Mouse (Mus musculus): Measurements from ENCODE around the gene Abcg5. TPM values are rescaled to one million over a fixed set of nuclear protein-coding genes. Genes with fewer than 3 reads are reported as not detected.

Abcg5 gene
- total RNA-seq, 1 experiment = 0.27 TPM

DNA sequence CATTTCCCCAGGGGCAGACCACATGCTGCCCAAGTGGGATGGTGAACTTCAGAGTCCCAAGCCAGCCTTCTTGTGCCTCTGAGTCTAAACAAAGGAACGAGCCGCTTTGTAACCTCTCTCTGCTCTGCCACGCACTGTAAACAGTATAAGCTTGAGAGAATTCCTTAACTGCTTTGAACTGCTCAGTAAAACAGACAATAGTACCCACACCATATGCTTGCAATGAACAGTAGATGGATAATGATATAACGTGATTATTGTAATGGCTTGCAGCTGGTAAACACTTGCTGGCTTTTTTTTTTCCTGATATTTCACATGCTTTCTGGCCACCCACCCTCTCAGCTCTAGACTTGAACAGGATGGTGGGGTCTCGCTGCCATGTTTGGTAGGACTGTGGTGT is 5.2 kb upstream of the Abcg5 start:
- H3K27ac ChIP-seq (ENCODE audit: insufficient read depth, low read depth, low read length, poor library complexity, severe bottlenecking) = no peak overlapping the region
- H3K9ac ChIP-seq (ENCODE audit: insufficient read depth, low read depth, low read length, poor library complexity, severe bottlenecking) = no peak overlapping the region
- H3K4me3 ChIP-seq (ENCODE audit: insufficient read depth in 1 of 2, low read depth in 1 of 2, low read length in 2 of 2, poor library complexity in 1 of 2, severe bottlenecking in 1 of 2) = no peak overlapping the region
- DNase-seq (ENCODE audit: low read depth, low spot score) = no peak
- in situ Hi-C loops (cut with MboI; ENCODE audit: low sequenced_read_pairs in 2 of 2, unreplicated experiment in 2 of 2) = no loop called here
- no peaks in the 10 kb centered on the region for H3K36me3 ChIP-seq (ENCODE audit: control insufficient read depth, insufficient read depth, low read length, poor library complexity, severe bottlenecking)
- H3K9me3 ChIP-seq (ENCODE audit: control insufficient read depth, insufficient read depth, low read depth, low read length) = no peaks in the 10 kb centered on the region
- peaks cover 0 to 10% of the 10 kb centered on the region in 2 experiments; a peak in 2 of 4 replicates for H3K4me1 ChIP-seq (ENCODE audit: control insufficient read depth in 2 of 2, insufficient read depth in 2 of 2, low read length in 2 of 2, poor library complexity in 1 of 2)
- TF ChIP-seq ZC3H11A (IDR thresholded peaks at IDR 0.05; ENCODE audit: borderline replicate concordance, low read depth, low read length) = no peak
- no peak for TF ChIP-seq MAFK (IDR thresholded peaks at IDR 0.05; ENCODE audit: insufficient read depth, low read depth, low read length)
- TF ChIP-seq CHD2 (IDR thresholded peaks at IDR 0.05; ENCODE audit: low read depth, low read length) = no peak
- no peak for TF ChIP-seq HCFC1 (IDR thresholded peaks at IDR 0.05; ENCODE audit: borderline replicate concordance, insufficient read depth, low read length)
- TF ChIP-seq ZNF384 (IDR thresholded peaks at IDR 0.05; ENCODE audit: low read depth, low read length) = no peak

- Histone ChIP-seq H3K9me3 (ENCODE audit: control insufficient read depth, insufficient read depth, low read depth, low read length) (no peaks in the 10 kb centered on the region), H3K27ac (ENCODE audit: insufficient read depth, low read depth, low read length, poor library complexity, severe bottlenecking) (no peak overlapping the region)
These were observed 2.5 kb upstream of the Abcg5 start for GRCm38 (mm10) chr17:84685286-84685685.

DNA sequence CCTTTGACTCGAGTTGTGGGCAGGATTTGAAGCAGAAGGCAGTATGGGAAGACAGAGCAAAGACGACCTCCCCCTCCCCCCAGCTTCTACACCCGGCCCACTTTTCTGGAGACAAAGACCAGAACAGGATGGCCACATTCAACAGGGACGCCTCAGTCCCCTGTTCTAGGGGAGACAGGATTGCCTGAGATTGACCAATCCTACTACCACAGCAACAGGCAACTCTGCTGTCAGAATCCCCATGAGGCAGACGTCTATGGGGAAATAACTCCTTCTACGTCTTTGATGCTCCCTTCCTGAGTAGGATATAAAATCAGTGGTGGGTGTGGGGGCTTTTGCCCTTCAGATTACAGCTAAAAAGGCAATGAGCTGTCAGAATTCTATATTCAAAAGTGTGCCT is 1.5 kb upstream of the Abcg5 start:
- Histone ChIP-seq H3K4me3 (ENCODE audit: insufficient read depth in 1 of 2, low read depth in 1 of 2, low read length in 2 of 2, poor library complexity in 1 of 2, severe bottlenecking in 1 of 2) (no peak overlapping the region), H3K9ac (ENCODE audit: insufficient read depth, low read depth, low read length, poor library complexity, severe bottlenecking) (no peak overlapping the region), H3K36me3 (ENCODE audit: control insufficient read depth, insufficient read depth, low read length, poor library complexity, severe bottlenecking) (no peaks in the 10 kb centered on the region), H3K9me3 (ENCODE audit: control insufficient read depth, insufficient read depth, low read depth, low read length) (no peaks in the 10 kb centered on the region), H3K4me1 (ENCODE audit: control insufficient read depth in 2 of 2, insufficient read depth in 2 of 2, low read length in 2 of 2, poor library complexity in 1 of 2) (no peaks in the 10 kb centered on the region), H3K27ac (ENCODE audit: insufficient read depth, low read depth, low read length, poor library complexity, severe bottlenecking) (no peak overlapping the region)
- TF ChIP-seq MAFK (IDR thresholded peaks at IDR 0.05; ENCODE audit: insufficient read depth, low read depth, low read length) (no peak), ZNF384 (IDR thresholded peaks at IDR 0.05; ENCODE audit: low read depth, low read length) (no peak), ZC3H11A (IDR thresholded peaks at IDR 0.05; ENCODE audit: borderline replicate concordance, low read depth, low read length) (no peak)
- in situ Hi-C loops (cut with MboI; ENCODE audit: low sequenced_read_pairs in 2 of 2, unreplicated experiment in 2 of 2) = no loop called here
- DNase-seq (ENCODE audit: low read depth, low spot score) = no peak

More at GRCm38 (mm10) chr17:84685286-84685685, 2.5 kb upstream of the Abcg5 start:
- Histone ChIP-seq H3K36me3 (ENCODE audit: control insufficient read depth, insufficient read depth, low read length, poor library complexity, severe bottlenecking) (no peaks in the 10 kb centered on the region), H3K4me3 (ENCODE audit: insufficient read depth in 1 of 2, low read depth in 1 of 2, low read length in 2 of 2, poor library complexity in 1 of 2, severe bottlenecking in 1 of 2) (no peak overlapping the region), H3K4me1 (ENCODE audit: control insufficient read depth in 2 of 2, insufficient read depth in 2 of 2, low read length in 2 of 2, poor library complexity in 1 of 2) (no peaks in the 10 kb centered on the region), H3K9ac (ENCODE audit: insufficient read depth, low read depth, low read length, poor library complexity, severe bottlenecking) (no peak overlapping the region)
- TF ChIP-seq MAFK (IDR thresholded peaks at IDR 0.05; ENCODE audit: insufficient read depth, low read depth, low read length) = no peak
- TF ChIP-seq ZNF384 (IDR thresholded peaks at IDR 0.05; ENCODE audit: low read depth, low read length) = no peak
- TF ChIP-seq CHD2 (IDR thresholded peaks at IDR 0.05; ENCODE audit: low read depth, low read length) = no peak
- TF ChIP-seq ZC3H11A (IDR thresholded peaks at IDR 0.05; ENCODE audit: borderline replicate concordance, low read depth, low read length) = no peak
- no peak for TF ChIP-seq HCFC1 (IDR thresholded peaks at IDR 0.05; ENCODE audit: borderline replicate concordance, insufficient read depth, low read length)
- in situ Hi-C loops (cut with MboI; ENCODE audit: low sequenced_read_pairs in 2 of 2, unreplicated experiment in 2 of 2) = no loop called here
- DNase-seq (ENCODE audit: low read depth, low spot score) = no peak

DNA sequence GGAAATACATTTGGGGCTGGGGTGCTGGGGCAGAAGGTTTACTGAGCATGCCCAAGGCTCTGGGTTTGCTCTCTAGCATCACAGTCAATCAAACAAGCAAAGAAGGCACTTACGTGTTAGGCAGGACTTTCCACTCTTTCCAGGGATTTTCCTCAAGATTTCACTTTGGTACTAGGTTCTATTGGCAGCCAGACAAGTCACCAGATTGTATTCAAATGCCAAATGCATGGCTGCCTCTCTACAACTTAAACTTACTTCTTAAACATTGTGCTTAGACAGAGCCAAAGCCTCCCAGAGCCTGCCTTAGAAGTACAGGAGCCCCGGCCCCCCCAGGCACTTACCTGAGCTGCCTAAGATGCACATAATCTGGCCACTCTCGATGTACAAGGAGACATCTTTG is 1.1 kb downstream of the Abcg5 start:
- no peaks in the 10 kb centered on the region for H3K4me1 ChIP-seq (ENCODE audit: control insufficient read depth in 2 of 2, insufficient read depth in 2 of 2, low read length in 2 of 2, poor library complexity in 1 of 2)
- TF ChIP-seq CHD2 (IDR thresholded peaks at IDR 0.05; ENCODE audit: low read depth, low read length) = no peak
- no peak for TF ChIP-seq MAFK (IDR thresholded peaks at IDR 0.05; ENCODE audit: insufficient read depth, low read depth, low read length)
- TF ChIP-seq ZNF384 (IDR thresholded peaks at IDR 0.05; ENCODE audit: low read depth, low read length) = no peak
- no peak for TF ChIP-seq HCFC1 (IDR thresholded peaks at IDR 0.05; ENCODE audit: borderline replicate concordance, insufficient read depth, low read length)
- no peak for TF ChIP-seq ZC3H11A (IDR thresholded peaks at IDR 0.05; ENCODE audit: borderline replicate concordance, low read depth, low read length)
- DNase-seq (ENCODE audit: low read depth, low spot score) = no peak
- no peak overlapping the region for H3K9ac ChIP-seq (ENCODE audit: insufficient read depth, low read depth, low read length, poor library complexity, severe bottlenecking)
- no peaks in the 10 kb centered on the region for H3K36me3 ChIP-seq (ENCODE audit: control insufficient read depth, insufficient read depth, low read length, poor library complexity, severe bottlenecking)
- H3K9me3 ChIP-seq (ENCODE audit: control insufficient read depth, insufficient read depth, low read depth, low read length) = no peaks in the 10 kb centered on the region
- H3K4me3 ChIP-seq (ENCODE audit: insufficient read depth in 1 of 2, low read depth in 1 of 2, low read length in 2 of 2, poor library complexity in 1 of 2, severe bottlenecking in 1 of 2) = no peak overlapping the region
- no peak overlapping the region for H3K27ac ChIP-seq (ENCODE audit: insufficient read depth, low read depth, low read length, poor library complexity, severe bottlenecking)
- in situ Hi-C loops (cut with MboI; ENCODE audit: low sequenced_read_pairs in 2 of 2, unreplicated experiment in 2 of 2) = no loop called here

GRCm38 (mm10) chr17:84677595-84677994 is 5.2 kb downstream of the Abcg5 start:
- Histone ChIP-seq H3K4me1 (ENCODE audit: control insufficient read depth in 2 of 2, insufficient read depth in 2 of 2, low read length in 2 of 2, poor library complexity in 1 of 2) (no peaks in the 10 kb centered on the region), H3K4me3 (ENCODE audit: insufficient read depth in 1 of 2, low read depth in 1 of 2, low read length in 2 of 2, poor library complexity in 1 of 2, severe bottlenecking in 1 of 2) (no peak overlapping the region), H3K36me3 (ENCODE audit: control insufficient read depth, insufficient read depth, low read length, poor library complexity, severe bottlenecking) (no peaks in the 10 kb centered on the region), H3K27ac (ENCODE audit: insufficient read depth, low read depth, low read length, poor library complexity, severe bottlenecking) (no peak overlapping the region), H3K9me3 (ENCODE audit: control insufficient read depth, insufficient read depth, low read depth, low read length) (no peaks in the 10 kb centered on the region), H3K9ac (ENCODE audit: insufficient read depth, low read depth, low read length, poor library complexity, severe bottlenecking) (no peak overlapping the region)
- DNase-seq (ENCODE audit: low read depth, low spot score) = no peak
- TF ChIP-seq MAFK (IDR thresholded peaks at IDR 0.05; ENCODE audit: insufficient read depth, low read depth, low read length) (no peak), ZNF384 (IDR thresholded peaks at IDR 0.05; ENCODE audit: low read depth, low read length) (no peak)
- in situ Hi-C loops (cut with MboI; ENCODE audit: low sequenced_read_pairs in 2 of 2, unreplicated experiment in 2 of 2) = no loop called here

Data from ES-E14 (cell line).